Mouse (Mus musculus): ENCODE data around the gene Sult2b1.

GRCm38 (mm10) chr7:45725713-45726112 lies 58.8 kb downstream of the Sult2b1 start, which contains the start of gene Spaca4:
- TF ChIP-seq CTCF (IDR thresholded peaks at IDR 0.05; ENCODE audit: low read depth, low read length) (no peak), POLR2A (IDR thresholded peaks at IDR 0.05; ENCODE audit: extremely low read depth, insufficient read depth, low read length) (no peak)

Data from liver, adult 2 months (tissue).